Mouse (Mus musculus): ENCODE measurements around the gene Car3.

DNA sequence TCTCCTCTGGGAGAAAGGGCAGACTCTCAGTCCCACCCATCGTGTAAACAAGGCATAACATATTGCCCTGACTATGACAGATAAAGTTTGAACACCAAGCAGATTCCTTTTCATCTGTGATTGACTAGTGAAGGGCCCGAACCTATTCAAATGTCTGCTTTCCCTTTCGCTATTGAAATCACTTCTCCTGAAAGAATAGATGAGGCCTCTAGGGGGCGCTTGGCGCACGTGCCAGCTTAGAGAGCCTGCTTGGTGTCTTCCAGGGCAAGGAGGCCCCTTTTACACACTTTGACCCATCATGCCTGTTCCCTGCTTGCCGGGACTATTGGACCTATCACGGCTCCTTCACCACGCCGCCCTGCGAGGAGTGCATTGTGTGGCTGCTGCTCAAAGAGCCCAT, 6.5 kb downstream of the Car3 start:
- TF ChIP-seq CTCF (IDR thresholded peaks at IDR 0.05; ENCODE audit: low read depth) (peak; percentile 83), EP300 (optimal IDR thresholded peaks at IDR 0.05) (no peak)

Data from stomach, postnatal 0 days (tissue).